Mouse (Mus musculus): ENCODE data around the gene Slc51a.

The Slc51a gene

DNA sequence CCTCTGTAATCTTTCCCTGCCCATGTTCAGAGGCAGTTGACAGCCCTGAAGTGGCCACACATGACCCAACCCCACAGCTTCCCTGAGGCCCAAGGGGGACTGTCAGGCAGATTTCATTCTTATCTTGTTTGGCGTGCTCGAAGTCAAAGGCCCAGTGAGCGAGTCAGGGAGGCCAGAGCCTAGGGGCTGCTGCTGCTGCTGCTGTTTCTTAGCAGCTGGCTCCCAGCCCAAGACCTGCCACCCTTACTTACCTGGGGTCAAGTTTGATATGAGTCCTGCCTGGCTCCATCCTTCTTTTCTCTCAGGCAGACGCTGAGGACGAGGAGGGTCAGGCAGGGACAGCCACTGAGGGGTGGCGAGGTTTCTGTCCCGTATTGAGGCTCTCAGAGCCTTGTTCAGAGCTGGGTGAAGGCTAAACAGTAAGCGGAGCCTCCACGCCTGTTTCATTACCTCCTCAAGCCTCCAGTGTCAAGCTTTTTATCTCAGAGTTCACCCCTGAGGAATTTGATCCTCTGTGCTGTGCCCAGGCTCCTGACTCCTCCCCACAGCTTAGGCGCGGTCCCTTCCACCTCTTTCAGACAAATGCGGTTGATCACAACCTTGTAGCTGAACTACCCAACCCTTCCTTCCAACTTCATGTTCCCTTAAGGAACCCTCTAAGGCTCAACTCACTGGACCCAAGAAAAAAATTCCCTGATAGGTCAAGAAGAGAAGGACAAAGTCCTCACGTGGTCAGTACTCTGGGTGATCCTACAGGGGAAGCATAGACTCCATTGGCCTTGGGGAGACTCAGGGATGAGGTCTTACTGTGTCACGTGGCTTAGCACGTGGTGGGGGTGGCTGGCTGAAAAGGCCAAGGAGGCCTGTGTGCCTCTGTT, at the start of gene Slc51a:
Slc51a (minus strand) TSS at position 646 of the 878 bp plus-strand sequence.
- peak; percentile 42 to 65 for DNase-seq (ENCODE audit: low spot score in 2 of 2)

DNA sequence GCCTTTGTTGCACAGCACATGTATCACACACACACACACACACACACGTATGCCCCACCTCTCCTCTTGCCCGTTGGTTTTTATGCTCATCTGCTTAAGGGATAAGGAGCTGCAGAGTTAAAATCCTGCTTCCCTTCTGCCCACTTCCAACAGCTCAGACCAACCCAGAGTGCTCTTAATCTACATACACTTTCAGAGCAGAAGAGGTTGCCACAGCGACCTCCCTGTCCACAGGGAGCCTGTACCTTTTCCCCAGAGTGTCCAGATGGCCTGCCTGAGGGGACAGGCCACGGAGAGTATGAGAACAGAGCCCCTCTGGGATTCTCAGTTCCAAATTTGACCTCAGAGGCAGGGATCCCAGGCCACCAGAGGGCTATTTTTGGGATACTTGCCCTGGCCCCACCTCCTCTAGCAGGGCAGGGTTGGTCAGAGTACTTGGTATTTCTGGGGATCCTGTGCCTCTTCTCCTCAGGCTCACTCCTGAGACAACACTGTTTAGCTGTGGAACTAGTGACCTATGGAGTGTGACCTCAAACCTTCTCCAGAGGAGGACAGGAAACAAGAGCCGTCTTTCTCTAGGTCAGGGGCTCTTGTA, 47.6 kb upstream of the Slc51a start:
- no peak for DNase-seq (ENCODE audit: low spot score in 2 of 2)

DNA sequence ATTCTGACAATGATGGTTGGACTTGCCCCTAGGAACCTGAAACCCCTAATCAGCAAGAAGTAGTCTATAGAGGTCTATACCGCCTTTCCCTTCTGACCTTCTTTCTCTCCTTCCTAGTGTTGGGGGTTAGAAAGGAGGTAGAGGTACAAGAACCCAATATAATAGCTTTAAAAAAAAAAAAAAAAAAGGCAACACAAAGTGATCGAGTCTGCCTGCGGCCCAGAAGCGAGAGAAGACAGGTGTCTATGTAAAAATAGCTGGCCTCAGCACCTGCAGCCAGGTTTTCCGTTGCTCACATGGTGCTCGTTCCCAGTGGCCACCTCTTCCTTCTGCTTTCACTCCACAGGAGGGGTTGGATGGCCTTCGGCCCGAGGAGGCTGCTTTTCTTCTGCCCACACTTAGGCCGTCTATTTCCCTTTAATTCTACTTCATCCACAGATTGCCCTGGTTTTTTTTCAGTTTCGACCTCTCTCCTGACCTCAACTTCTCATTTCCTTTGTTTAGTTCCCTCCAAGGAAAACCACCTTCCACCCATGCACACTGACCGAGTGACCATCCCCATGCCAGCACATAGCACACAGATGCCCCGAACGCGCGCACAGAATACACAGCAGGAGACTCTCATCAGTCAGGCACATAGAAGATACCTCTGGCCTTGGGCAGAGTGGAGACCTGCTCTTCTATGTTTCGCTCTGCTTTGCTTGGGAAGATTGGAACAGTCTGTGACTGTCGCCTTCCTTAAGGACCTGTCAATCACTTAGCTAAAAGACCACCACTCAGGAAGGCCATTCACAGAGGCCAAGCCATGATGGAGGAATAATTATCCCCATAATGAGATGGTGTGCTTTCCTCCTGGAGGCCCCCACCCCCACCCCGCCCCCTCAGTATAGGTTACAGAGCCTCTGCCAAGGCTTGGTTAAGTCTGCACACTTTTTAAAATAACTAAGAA, 45.5 kb upstream of the Slc51a start:
- no peak for DNase-seq (ENCODE audit: low spot score in 2 of 2)

DNA sequence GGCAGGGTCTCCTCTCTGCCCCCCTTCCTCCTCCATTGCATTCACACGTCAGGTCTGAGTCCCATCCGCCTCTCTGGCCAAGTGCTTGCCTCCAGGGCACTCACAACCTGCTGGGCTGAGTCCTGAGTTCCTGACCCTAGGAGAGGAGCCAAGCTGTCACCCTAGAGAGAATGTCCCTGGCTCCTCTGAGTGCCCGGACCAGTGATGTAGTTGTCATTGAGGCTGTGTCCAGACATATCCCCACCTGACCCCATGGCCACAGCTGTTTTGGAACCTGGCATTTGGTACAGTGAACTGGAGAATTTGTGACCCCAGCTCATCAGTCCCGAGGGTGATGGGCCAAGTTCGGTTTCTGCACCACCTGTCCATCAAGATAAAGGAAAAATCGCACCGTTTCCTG, 39.2 kb upstream of the Slc51a start:
- DNase-seq (ENCODE audit: low spot score in 2 of 2) = no peak

DNA sequence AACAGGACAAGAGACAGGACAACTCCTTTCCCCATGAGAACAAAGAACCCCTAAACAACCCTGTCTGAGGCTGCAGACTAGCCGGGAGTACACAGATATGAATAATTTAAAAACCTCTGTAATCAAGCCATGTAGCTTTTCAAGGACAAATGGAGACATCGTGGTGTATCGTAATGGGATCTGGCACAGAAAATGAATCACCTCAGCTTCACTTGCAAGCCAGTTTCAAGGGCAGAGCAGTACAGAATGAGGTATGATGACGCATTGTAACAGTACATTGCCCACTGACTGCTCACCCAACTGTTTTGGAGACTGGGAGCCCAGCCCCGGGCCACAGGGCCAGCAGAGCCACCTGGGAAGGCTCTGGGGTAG, 36.6 kb upstream of the Slc51a start:
- DNase-seq (ENCODE audit: low spot score in 2 of 2) = no peak

DNA sequence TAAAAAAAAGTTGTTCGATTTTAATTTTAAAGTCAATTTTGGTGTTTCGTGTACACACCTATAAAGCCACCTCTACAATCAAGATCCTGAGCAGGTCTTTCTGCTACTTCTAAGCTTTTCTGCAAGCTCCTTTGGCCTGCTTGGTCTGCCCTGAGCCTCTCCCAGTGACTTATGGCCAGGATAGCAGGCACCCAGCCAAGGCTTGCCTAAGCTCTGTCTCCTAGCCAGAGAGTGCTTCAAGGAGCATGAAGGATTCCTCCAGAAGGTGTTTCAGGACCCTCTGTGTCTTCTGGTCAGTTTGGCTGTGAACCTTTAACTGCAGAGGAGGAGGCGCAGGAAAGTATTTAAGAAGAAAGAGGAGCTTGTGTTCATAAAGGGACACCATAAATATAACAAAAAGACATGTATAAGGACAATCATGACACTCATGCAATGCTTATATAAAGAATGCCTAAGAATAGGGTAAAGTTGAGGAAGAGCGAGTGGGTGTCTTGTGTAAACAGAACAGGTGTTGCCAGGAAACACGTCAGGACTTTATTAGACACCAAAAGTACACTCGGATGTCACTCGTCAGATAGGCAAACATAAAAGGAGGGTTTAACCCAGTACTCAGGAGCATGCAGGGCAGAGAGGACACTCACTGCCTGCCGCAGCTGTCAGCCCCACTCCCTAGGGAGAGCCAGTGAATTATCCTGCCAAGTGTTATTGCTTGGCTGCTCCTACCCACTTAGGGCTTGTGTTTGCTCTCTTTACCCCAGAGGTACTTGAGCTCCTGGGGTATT, 36.0 kb upstream of the Slc51a start:
- DNase-seq (ENCODE audit: low spot score in 2 of 2) = no peak

DNA sequence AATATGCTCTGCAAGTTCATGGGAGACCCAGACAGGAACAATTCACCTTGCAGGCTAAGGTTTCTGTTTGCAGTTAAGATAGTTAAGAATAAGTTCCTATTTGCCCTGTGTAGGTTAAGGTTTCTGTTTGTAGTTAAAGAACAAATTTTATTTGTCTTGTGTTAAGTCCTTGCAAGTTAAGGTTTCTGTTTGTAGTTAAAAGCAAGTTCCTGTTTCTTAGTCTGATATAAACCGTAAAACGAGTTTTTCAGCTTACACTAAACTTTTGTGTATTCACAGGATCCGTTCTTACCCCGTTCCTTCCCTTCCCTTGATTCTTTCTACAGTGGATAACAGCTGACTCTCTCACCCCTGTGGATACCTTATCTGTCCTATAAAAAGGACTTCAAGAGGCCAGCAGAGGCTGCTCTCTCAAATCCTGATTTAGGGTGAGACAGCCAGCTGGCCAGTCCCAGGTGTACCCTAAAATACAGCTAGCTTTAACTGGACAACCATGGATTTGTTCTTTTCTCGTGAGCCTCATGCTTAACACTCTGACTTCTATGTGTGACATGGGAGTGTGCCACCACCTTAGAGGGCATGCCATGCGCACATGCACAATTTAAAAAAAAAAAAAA, 35.0 kb upstream of the Slc51a start:
- no peak for DNase-seq (ENCODE audit: low spot score in 2 of 2)

DNA sequence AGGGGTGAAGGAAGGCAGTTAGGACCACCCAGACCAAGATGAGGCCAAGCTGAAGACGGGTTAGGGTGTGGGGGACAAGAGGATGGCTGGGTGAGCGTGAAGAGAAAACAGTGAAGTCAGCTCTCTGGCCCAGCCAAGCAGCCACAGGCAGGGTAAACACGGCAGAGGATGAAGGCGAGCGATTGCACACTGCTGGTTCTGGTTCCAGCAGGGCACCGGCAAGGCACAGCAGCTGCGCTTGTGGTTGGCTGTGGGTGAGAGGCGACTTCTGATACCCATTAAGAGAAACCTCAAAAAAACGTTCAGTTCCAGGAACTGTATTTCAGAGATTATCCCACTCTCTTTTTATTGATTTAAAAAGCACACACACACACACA, 32.7 kb upstream of the Slc51a start:
- peak; percentile 64 to 83 for DNase-seq (ENCODE audit: low spot score in 2 of 2)

DNA sequence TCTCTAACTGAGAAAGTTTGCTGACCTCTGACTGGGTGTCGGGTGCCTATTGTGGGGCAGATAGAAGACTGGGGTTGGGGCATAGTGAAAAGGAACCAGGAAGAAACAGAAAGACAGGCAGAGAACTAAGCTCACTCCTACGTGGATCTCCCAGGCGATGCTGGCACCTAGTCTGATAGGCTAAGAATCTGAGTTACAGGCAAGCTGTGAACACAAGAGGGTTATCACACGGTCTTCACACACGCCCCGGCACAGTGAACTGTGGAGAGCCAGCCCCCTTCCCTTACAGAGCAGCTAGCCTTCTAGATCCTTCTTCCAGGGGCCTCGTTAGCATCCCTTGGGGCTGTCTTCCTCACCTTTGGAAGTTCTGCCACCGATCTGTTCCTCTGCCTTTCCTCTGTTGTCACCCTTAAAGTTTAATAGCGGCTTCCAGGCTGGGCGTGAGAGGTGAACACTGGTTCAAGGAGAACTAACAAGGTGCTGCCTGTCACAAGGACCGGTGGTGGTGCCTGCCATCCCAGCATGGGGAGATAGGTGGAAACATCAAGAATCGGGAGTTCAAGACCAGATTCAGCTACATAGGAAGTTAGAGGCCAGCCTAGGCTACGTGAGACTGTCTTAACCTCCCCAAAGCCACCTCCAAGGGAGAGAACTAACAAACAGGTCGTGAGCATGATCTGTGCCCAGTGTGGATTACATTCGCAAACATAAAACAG, 32.1 kb upstream of the Slc51a start:
- DNase-seq (ENCODE audit: low spot score in 2 of 2) = peak in 1 of 2 experiments; percentile 71

DNA sequence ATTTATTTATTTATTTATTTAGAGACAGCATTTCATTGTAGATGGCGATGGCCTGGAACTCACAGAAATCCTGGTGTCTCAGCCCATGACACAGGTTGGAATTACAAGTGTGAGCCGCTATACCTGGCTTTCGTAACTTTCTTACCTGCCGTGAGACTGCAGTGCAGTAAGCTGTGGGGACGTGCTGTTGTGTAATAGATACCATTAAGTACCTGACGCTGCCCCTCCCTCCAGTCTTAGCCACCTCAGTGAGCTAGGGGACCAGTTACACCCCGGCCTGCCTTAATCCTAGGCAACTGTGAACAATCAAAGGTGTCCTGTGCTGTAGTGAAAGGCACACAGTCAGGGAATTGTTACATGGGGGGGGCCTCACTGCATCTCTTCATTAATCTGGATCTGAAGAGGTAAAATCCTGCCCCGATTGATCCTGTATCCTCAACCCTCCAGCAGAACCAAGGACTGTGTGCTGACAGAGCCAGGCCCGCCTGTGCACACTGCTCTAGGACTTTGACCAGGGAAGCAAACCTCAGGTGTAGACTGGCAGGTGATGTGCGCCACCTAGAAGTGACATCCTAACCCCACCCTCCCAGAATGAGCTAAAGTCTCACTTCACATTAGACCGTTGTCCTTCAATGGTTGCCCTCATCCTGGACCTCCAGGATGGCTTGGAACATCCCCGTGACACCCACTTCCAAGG, 30.3 kb upstream of the Slc51a start:
- no peak for DNase-seq (ENCODE audit: low spot score in 2 of 2)

DNA sequence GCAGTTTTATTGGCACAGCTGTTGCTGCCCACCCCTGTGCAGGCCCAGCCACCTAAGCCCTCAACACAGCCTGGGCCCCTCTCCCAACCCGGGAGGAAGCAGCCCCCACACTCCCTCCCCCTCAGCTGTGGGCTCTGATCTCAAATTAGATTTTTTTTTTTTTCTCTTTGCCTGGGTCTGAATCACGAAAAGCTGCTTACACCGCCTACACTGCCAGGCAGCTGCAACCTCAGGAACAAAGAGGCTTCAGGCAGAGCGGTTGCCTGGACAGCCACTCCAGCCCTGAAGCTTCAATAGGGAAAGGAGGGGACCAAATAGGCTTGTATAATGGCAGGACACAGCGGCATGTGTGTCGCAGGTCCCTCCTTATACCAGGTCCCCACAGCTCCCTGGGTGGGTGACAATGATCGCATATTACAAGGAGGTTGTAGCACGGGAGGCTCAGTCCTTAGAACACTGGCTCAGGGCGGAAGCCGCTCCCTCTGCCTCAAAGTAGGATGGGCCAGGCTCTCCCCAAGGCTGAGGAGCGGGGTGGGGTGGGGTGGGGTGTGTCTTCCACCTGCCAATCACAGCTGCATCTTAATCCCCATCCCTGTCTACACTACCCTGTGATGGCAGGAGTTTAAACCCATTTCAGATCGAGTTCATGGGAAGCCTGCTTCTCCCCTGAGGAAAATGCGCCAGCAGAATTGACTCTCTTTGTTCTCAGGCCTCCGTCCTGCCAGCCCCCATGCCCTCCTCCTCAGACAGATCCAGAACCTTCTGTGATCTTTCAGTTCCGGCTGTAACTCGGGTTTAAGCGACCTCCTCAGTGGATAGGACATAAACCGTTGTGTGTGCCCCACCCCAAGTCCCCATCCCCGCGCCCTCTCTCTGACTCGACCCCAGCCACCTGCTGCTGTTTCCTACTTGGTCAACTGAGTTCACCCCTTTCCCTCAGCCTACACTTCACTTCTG, 28.6 kb upstream of the Slc51a start:
- peak; percentile 59 to 74 for DNase-seq (ENCODE audit: low spot score in 2 of 2)

DNA sequence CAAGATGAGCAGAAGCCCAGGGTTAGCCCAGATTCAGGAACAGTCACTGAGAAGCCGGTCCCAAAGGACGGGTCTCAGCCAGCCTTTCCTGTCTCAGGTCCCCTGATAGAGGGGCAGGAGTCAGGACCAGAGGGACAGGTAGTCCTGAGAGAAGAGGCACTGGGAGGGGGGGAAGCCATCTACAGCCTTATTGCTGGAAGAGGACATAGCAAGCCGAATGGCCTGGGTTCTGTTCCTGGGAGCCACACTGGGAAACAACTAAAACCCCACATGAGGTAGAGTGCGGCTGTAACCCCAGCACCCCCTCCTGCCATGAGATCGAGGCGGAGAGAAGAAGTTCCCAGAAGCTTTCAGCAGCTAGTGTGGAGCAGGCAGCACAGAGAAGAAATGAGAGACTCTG, 26.3 kb upstream of the Slc51a start:
- DNase-seq (ENCODE audit: low spot score in 2 of 2) = peak in 1 of 2 experiments; percentile 62

DNA sequence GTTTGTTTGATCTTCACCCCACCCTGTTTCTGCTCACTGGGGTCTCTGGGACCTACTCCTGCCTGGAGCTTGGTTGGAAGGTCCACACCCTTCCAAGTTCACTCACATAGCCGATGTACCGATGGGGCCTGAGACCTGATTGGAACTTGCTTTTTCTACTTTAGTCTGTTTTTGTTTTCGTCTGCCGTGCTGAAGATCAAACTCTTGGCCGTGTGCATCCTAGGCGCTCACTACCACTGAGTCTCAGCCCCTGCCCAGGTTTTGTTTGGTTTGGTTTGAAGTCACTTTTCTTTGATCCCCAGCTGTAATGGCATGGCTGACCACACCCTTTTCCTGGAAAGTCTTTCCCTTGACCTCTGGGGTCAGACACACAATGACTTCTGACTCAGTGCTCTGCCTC, 25.7 kb upstream of the Slc51a start:
- DNase-seq (ENCODE audit: low spot score in 2 of 2) = no peak

DNA sequence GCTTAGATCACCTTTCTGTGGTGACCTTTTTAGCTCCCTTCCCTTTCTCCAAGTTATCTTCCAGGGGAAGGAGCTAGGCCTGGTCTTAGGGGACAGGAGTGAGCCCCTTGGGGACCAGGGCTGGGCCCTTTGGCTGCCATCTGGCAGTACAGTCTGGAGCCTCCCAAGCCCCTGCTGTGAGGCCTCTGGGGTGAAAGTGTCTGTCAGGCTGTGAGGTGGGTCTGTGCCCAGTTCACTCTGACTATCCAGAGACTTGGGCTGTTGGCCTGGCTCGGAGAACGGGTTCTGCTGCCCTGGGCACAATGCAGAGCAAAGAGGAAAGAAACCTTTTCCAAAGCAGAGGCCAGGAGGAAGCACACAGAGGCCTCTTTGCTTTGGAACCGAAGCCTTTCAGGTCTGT, 25.2 kb upstream of the Slc51a start:
- DNase-seq (ENCODE audit: low spot score in 2 of 2) = peak in 1 of 2 experiments; percentile 61

DNA sequence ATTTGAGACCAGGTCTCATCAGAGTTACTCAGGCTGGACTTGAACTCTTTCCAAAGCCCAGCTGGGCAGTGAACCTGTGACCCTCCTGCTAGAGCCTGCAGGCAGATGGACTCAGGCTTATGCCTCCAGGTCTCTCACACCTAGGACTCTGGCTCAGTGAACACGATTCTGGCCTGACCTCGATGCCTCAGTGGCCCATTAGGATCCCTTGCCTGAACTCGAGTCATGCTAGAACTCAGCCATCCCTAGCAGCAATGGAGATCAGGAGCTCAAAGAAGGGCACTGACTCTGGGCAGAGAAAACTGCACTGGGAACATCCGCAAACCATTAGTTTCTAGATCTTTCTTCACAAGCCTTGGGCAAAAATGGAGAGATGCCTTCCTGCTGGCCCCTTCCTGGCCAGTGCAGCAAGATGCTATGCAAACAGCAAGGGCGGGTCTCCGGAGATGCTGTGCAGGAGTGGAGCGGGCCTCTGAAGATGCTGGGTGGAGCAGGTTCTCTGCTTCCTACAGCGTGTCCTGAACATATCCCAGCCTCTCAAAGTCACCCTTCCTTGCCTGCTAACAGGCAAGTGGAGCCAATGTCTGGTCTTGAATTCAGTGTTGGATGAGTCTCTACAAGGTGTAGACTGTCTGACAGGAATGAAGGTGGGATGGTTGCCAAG, 24.3 kb upstream of the Slc51a start:
- DNase-seq (ENCODE audit: low spot score in 2 of 2) = peak in 1 of 2 experiments; percentile 71

DNA sequence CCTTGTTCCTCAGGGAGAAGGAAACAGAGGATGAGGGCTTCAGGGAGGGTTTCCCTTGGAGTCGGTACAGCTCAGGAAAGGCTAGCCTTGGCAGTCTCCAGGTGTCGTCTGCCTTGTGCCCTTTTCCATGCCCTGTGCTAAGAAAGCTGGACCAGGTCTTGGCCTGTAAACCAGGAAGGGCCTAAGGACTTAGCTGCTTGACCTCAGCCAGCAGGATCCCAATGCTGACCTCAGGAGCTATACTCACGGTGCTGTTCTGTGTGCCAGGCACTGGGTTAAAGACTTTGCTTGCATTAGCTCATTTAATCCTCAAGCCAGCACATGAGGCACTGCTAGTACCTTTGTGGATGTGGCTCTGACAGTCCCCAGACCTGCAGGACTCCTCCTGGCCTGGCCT, 23.7 kb upstream of the Slc51a start:
- peak in 1 of 2 experiments; percentile 63 for DNase-seq (ENCODE audit: low spot score in 2 of 2)

DNA sequence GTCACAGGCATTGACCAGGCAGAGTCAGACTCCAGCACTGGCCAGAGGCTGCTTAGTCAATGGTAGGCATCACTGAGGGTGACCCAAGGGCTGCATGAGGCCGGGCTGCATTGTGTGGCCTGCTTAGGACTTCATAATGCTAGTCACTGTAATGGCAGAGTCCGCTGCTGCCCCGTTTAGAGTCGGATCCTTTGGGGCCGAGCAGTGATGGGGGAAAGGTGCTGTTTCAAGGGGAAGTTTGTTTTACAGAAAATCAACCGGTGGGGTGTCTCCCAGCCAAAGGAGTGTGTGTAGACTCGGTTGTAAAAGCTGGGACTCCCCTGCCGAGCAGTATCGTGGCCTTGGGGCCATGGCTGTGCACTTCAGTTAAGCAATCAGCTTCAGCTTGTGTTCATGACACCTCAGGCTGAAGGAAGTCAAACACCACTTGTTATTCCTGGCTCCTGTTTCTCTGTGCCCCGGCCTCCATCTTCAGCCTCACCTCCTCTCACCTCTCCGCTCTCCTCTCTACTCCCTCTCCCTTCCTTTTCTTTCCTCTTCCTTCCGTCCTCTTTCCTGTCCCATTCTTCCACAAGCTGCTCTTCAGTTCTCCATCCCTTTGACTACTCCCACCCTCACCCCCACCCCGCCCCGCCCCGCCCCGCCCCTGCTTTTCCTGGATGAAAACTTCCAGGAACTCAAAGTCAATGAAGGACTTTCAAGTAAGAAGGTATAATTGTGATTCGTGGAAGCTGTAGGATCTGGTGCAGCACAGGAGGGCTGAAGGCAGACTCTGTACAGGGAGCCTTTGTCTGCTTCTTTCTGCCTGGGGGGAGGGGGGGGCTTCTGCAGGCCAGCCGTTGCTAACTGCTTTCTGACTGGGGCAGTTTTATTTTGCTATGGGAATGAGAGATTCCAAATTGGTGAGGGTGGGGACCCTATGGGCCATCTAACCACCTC, 23.0 kb upstream of the Slc51a start:
- peak; percentile 30 to 74 for DNase-seq (ENCODE audit: low spot score in 2 of 2)
